Mouse (Mus musculus): ENCODE measurements around the gene Apod.

- TF ChIP-seq CTCF (IDR thresholded peaks at IDR 0.05; ENCODE audit: control insufficient read depth, insufficient read depth, low read length), result no peak
- no peak for TF ChIP-seq POLR2A (IDR thresholded peaks at IDR 0.05; ENCODE audit: borderline replicate concordance, control insufficient read depth, low read depth, low read length)
Observed at GRCm38 (mm10) chr16:31358576-31358975, 44.0 kb upstream of the Apod start.

Data from bone marrow, adult 2 months (tissue).